Mouse (Mus musculus): ENCODE data around the gene Gm17324. TPM values are rescaled to one million over a fixed set of nuclear protein-coding genes. Genes with fewer than 3 reads are reported as not detected.
A peak's percentile ranks its signal among the peaks of the same experiment; 100 is the strongest.

Gene Gm17324
- polyA plus RNA-seq, 1 experiment from 2014 or later = 0.48 TPM

DNA sequence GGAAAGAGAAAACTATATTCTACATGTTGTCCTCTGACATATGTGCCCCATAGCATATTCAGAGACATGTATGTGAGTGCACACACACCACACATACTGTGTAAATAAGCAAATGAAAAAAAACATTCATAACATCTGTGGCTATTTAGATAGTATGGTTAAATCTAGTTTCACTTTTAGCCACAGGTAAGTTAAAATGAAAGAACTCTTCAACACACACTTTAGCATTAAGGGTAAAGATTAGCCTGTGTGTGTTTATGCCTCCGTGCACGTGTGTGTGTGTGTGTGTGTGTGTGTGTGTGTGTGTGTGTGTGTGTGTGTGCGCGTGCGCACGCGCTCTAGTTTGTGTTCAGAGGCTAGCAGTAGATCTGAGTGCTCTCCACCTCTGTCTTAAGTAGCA is 47.0 kb downstream of the Gm17324 start:
- H3K4me1 ChIP-seq (ENCODE audit: control insufficient read depth, insufficient read depth, low read length) = no peaks in the 10 kb centered on the region; the same call in 1 of the 2 replicates
- ATAC-seq = no peak
- H3K9ac ChIP-seq (ENCODE audit: low read depth, low read length) = no peak overlapping the region
- no peaks in the 10 kb centered on the region for H3K36me3 ChIP-seq (ENCODE audit: control insufficient read depth, insufficient read depth, low read length)
- H3K9me3 ChIP-seq (ENCODE audit: control insufficient read depth, low read length) = no peaks in the 10 kb centered on the region
- H3K4me3 ChIP-seq (ENCODE audit: low read length) = no peak overlapping the region
- peaks cover 5% of the 10 kb centered on the region for H3K27me3 ChIP-seq (replicated peaks; ENCODE audit: control insufficient read depth, insufficient read depth, low read length)
- H3K27ac ChIP-seq (ENCODE audit: low read length) = no peak overlapping the region
- WGBS = 85% methylated on average over 7 of the region's 7 CpGs
- H3K4me2 ChIP-seq (ENCODE audit: low read depth, low read length) = no peak overlapping the region

- peak; percentile 70; the same call in 1 of the 2 replicates for ATAC-seq
- H3K9ac ChIP-seq (ENCODE audit: low read depth, low read length) = no peak overlapping the region
- no peak overlapping the region for H3K4me2 ChIP-seq (ENCODE audit: low read depth, low read length)
- 43% methylated on average over 5 of the region's 5 CpGs for WGBS
- H3K36me3 ChIP-seq (ENCODE audit: control insufficient read depth, insufficient read depth, low read length) = no peaks in the 10 kb centered on the region
- no peak overlapping the region for H3K27ac ChIP-seq (ENCODE audit: low read length)
- peaks cover 14% of the 10 kb centered on the region for H3K27me3 ChIP-seq (replicated peaks; ENCODE audit: control insufficient read depth, insufficient read depth, low read length)
- H3K4me3 ChIP-seq (ENCODE audit: low read length) = no peak overlapping the region
- peaks cover 6% of the 10 kb centered on the region for H3K4me1 ChIP-seq (ENCODE audit: control insufficient read depth, insufficient read depth, low read length)
- no peaks in the 10 kb centered on the region for H3K9me3 ChIP-seq (ENCODE audit: control insufficient read depth, low read length)
These were observed 48.0 kb downstream of the Gm17324 start for GRCm38 (mm10) chr9:78400570-78400969.

Small RNA genes within 50 kb of the gene (microRNA-seq; reads per million reads assigned to microRNA genes)
- not detected for gene Gm26377

Other genes with a start within 250 kb of the Gm17324 start
- gene Gsta1, start 218.1 kb downstream of the Gm17324 start, polyA plus RNA-seq (2015; fragmentation: Nextera tagmentation; extraction: Ambion mirVana) = 94.1 and 98.3 TPM in 2 replicates
- 73.4 and 80.7 TPM in 2 replicates for gene Gm3776, start 191.7 kb downstream of the Gm17324 start, polyA plus RNA-seq (2015; fragmentation: Nextera tagmentation; extraction: Ambion mirVana)
- 0.93 and 0.95 TPM in 2 replicates for gene Gm10639, start 158.9 kb downstream of the Gm17324 start, polyA plus RNA-seq (2015; fragmentation: Nextera tagmentation; extraction: Ambion mirVana)
- not detected in 2 replicates for gene Omt2a, start 134.0 kb downstream of the Gm17324 start, polyA plus RNA-seq (2015; fragmentation: Nextera tagmentation; extraction: Ambion mirVana)
- gene Omt2b, start 121.2 kb downstream of the Gm17324 start, polyA plus RNA-seq (2015; fragmentation: Nextera tagmentation; extraction: Ambion mirVana) = not detected in 2 replicates
- 77.3 and 89.5 TPM in 2 replicates for gene Gsta2, start 93.0 kb downstream of the Gm17324 start, polyA plus RNA-seq (2015; fragmentation: Nextera tagmentation; extraction: Ambion mirVana)
- gene Dppa5a, start 80.6 kb downstream of the Gm17324 start, polyA plus RNA-seq (2015; fragmentation: Nextera tagmentation; extraction: Ambion mirVana) = not detected in 2 replicates
- gene Ooep, start 70.1 kb downstream of the Gm17324 start, polyA plus RNA-seq (2015; fragmentation: Nextera tagmentation; extraction: Ambion mirVana) = 0.26 and 0.39 TPM in 2 replicates
- 0.13 and 0.28 TPM in 2 replicates for gene Ddx43, start 53.0 kb downstream of the Gm17324 start, polyA plus RNA-seq (2015; fragmentation: Nextera tagmentation; extraction: Ambion mirVana)
- 1.6 and 1.9 TPM in 2 replicates for gene Cgas, start 5.5 kb downstream of the Gm17324 start, polyA plus RNA-seq (2015; fragmentation: Nextera tagmentation; extraction: Ambion mirVana)
- gene Mto1, start 578 bp downstream of the Gm17324 start, polyA plus RNA-seq (2015; fragmentation: Nextera tagmentation; extraction: Ambion mirVana) = 25.0 and 27.0 TPM in 2 replicates
- 4,065 and 4,271 TPM in 2 replicates for gene Eef1a1, start 40.4 kb upstream of the Gm17324 start, polyA plus RNA-seq (2015; fragmentation: Nextera tagmentation; extraction: Ambion mirVana)
- gene Slc17a5, start 139.3 kb upstream of the Gm17324 start, polyA plus RNA-seq (2015; fragmentation: Nextera tagmentation; extraction: Ambion mirVana) = 91.1 and 136 TPM in 2 replicates
- 4.1 and 4.9 TPM in 2 replicates for gene Cd109, start 166.8 kb upstream of the Gm17324 start, polyA plus RNA-seq (2015; fragmentation: Nextera tagmentation; extraction: Ambion mirVana)

All from intestine, embryonic 16.5 days (tissue).